Mouse (Mus musculus): ENCODE results near the gene Pitx1. TPM values are rescaled to one million over a fixed set of nuclear protein-coding genes. Genes with fewer than 3 reads are reported as not detected.

The Pitx1 gene
- polyA plus RNA-seq, 1 experiment from 2014 or later: 22.2 TPM

DNA sequence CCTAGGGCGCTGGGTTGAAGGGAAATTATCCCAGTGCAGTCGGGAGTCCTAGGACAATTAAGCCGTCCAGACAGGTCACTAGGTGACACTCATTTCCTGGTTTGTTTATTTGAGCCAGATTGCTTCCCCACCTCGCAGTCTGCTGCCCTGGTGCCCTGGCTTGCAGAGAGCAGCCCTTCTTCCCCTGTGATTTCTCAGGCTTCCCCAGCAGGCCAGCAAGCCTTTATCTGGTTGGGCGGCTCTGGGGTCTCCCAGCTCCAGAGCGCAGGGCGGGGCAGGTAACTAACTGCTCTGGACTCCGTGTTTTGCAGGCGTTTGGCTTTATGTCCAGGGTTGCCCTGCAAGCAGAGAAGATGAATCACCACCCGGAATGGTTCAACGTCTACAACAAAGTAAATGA is 60.9 kb downstream of the Pitx1 start:
- WGBS: 16% methylated on average over 11 of the region's 11 CpGs
- Histone ChIP-seq H3K36me3 (ENCODE audit: control insufficient read depth, insufficient read depth, low read length) (no peaks in the 10 kb centered on the region), H3K4me2 (ENCODE audit: low read length) (no peak overlapping the region), H3K27me3 (replicated peaks; ENCODE audit: control insufficient read depth, insufficient read depth, low read length) (no peaks in the 10 kb centered on the region), H3K9ac (ENCODE audit: low read length) (no peak overlapping the region), H3K4me1 (replicated peaks; ENCODE audit: control insufficient read depth, insufficient read depth, low read length) (peaks cover 7% of the 10 kb centered on the region; the same call in 1 of the 2 replicates), H3K27ac (ENCODE audit: low read depth) (no peak overlapping the region), H3K4me3 (ENCODE audit: low read depth, low read length) (no peak overlapping the region), H3K9me3 (ENCODE audit: control insufficient read depth, low read length) (no peaks in the 10 kb centered on the region)
- no peak for ATAC-seq (replicated peaks; ENCODE audit: low FRiP score, low TSS enrichment, low read depth)
- DNase-seq (ENCODE audit: low spot score): no peak

Other genes with a start within 250 kb of the Pitx1 start
- 12.6 and 17.4 TPM in 2 replicates for gene B4galt7, start 236.3 kb downstream of the Pitx1 start, polyA plus RNA-seq (2014; fragmentation: Nextera tagmentation; extraction: Ambion mirVana)
- gene Caml, start 213.2 kb downstream of the Pitx1 start, polyA plus RNA-seq (2014; fragmentation: Nextera tagmentation; extraction: Ambion mirVana): 43.3 and 53.9 TPM in 2 replicates
- 40.9 and 44.1 TPM in 2 replicates for gene Ddx46, start 201.2 kb downstream of the Pitx1 start, polyA plus RNA-seq (2014; fragmentation: Nextera tagmentation; extraction: Ambion mirVana)
- 66.2 and 66.4 TPM in 2 replicates for gene B230219D22Rik, start 143.1 kb downstream of the Pitx1 start, polyA plus RNA-seq (2014; fragmentation: Nextera tagmentation; extraction: Ambion mirVana)
- gene Txndc15, start 121.5 kb downstream of the Pitx1 start, polyA plus RNA-seq (2014; fragmentation: Nextera tagmentation; extraction: Ambion mirVana): 71.0 and 75.9 TPM in 2 replicates
- gene Pcbd2, start 108.8 kb downstream of the Pitx1 start, polyA plus RNA-seq (2014; fragmentation: Nextera tagmentation; extraction: Ambion mirVana): 60.1 and 64.2 TPM in 2 replicates
- 0.23 TPM in 1 of 2 replicates, not detected in the other for gene Catsper3, start 51.6 kb downstream of the Pitx1 start, polyA plus RNA-seq (2014; fragmentation: Nextera tagmentation; extraction: Ambion mirVana)